Mouse (Mus musculus): ENCODE measurements around the gene Trafd1. TPM values are rescaled to one million over a fixed set of nuclear protein-coding genes. Genes with fewer than 3 reads are reported as not detected.
"Not testable (repeated sequence)": the region's sequence is repeated elsewhere in the genome, so short reads cannot be mapped to it uniquely, and the experiment has no call there.

The Trafd1 gene
- polyA plus RNA-seq, 1 experiment from 2014 or later = 119 TPM

GRCm38 (mm10) chr5:121339507-121340230 is 45.8 kb downstream of the Trafd1 start:
- Histone ChIP-seq H3K4me2 (no peak overlapping the region), H3K9ac (no peak overlapping the region), H3K4me1 (replicated peaks) (no peaks in the 10 kb centered on the region), H3K36me3 (peaks cover 98% of the 10 kb centered on the region), H3K27ac (replicated peaks) (no peak overlapping the region), H3K9me3 (no peaks in the 10 kb centered on the region), H3K4me3 (no peak overlapping the region), H3K27me3 (no peaks in the 10 kb centered on the region)
- 94% methylated on average over 7 of the region's 7 CpGs for WGBS
- no peak for ATAC-seq (ENCODE audit: low read depth)

- no peaks in the 10 kb centered on the region for H3K4me1 ChIP-seq (replicated peaks)
- H3K4me3 ChIP-seq = no peak overlapping the region
- no peak overlapping the region for H3K9ac ChIP-seq
- 89% methylated on average over 6 of the region's 6 CpGs for WGBS
- H3K4me2 ChIP-seq = no peak overlapping the region
- no peaks in the 10 kb centered on the region for H3K9me3 ChIP-seq
- no peak for ATAC-seq (ENCODE audit: low read depth)
- H3K36me3 ChIP-seq = peaks cover 98% of the 10 kb centered on the region
- H3K27ac ChIP-seq (replicated peaks) = no peak overlapping the region
- no peaks in the 10 kb centered on the region for H3K27me3 ChIP-seq
Measured at GRCm38 (mm10) chr5:121336776-121337175, 48.7 kb downstream of the Trafd1 start.

- ATAC-seq (ENCODE audit: low read depth) = no peak
- no peak overlapping the region for H3K4me2 ChIP-seq
- no peak overlapping the region for H3K4me3 ChIP-seq
- WGBS = 73% methylated on average over 3 of the region's 3 CpGs
- H3K4me1 ChIP-seq (replicated peaks) = no peaks in the 10 kb centered on the region
- no peaks in the 10 kb centered on the region for H3K27me3 ChIP-seq
- H3K9me3 ChIP-seq = no peaks in the 10 kb centered on the region
- no peak overlapping the region for H3K27ac ChIP-seq (replicated peaks)
- H3K9ac ChIP-seq = no peak overlapping the region
- H3K36me3 ChIP-seq = peaks cover 98% of the 10 kb centered on the region
Measured at GRCm38 (mm10) chr5:121336009-121336408, 49.4 kb downstream of the Trafd1 start.

- ATAC-seq (ENCODE audit: low read depth) = no peak
- no peaks in the 10 kb centered on the region for H3K27me3 ChIP-seq
- no peak overlapping the region for H3K9ac ChIP-seq
- 83% methylated on average over 4 of the region's 4 CpGs for WGBS
- H3K36me3 ChIP-seq = peaks cover 98% of the 10 kb centered on the region
- H3K4me3 ChIP-seq = no peak overlapping the region
- no peak overlapping the region for H3K27ac ChIP-seq (replicated peaks)
- H3K4me2 ChIP-seq = no peak overlapping the region
- no peaks in the 10 kb centered on the region for H3K4me1 ChIP-seq (replicated peaks)
- no peaks in the 10 kb centered on the region for H3K9me3 ChIP-seq
Measured at GRCm38 (mm10) chr5:121335426-121335825, 50.0 kb downstream of the Trafd1 start.

GRCm38 (mm10) chr5:121334454-121334853 is 51.0 kb downstream of the Trafd1 start:
- Histone ChIP-seq H3K4me1 (replicated peaks) (no peaks in the 10 kb centered on the region), H3K9me3 (no peaks in the 10 kb centered on the region), H3K9ac (no peak overlapping the region), H3K4me3 (no peak overlapping the region), H3K27ac (replicated peaks) (no peak overlapping the region), H3K27me3 (no peaks in the 10 kb centered on the region), H3K4me2 (no peak overlapping the region), H3K36me3 (peaks cover 94% of the 10 kb centered on the region)
- no peak for ATAC-seq (ENCODE audit: low read depth)
- 86% methylated on average over 5 of the region's 5 CpGs for WGBS

- no peak overlapping the region for H3K9ac ChIP-seq
- H3K27ac ChIP-seq (replicated peaks) = no peak overlapping the region
- H3K27me3 ChIP-seq = no peaks in the 10 kb centered on the region
- no peak for ATAC-seq (ENCODE audit: low read depth)
- peaks cover 94% of the 10 kb centered on the region for H3K36me3 ChIP-seq
- no peaks in the 10 kb centered on the region for H3K9me3 ChIP-seq
- H3K4me3 ChIP-seq = no peak overlapping the region
- no peak overlapping the region for H3K4me2 ChIP-seq
- 97% methylated on average over 9 of the region's 9 CpGs for WGBS
- H3K4me1 ChIP-seq (replicated peaks) = no peaks in the 10 kb centered on the region
Measured at GRCm38 (mm10) chr5:121333976-121334375, 51.5 kb downstream of the Trafd1 start.

- Histone ChIP-seq H3K4me1 (replicated peaks) (no peaks in the 10 kb centered on the region), H3K27ac (replicated peaks) (no peak overlapping the region), H3K9me3 (no peaks in the 10 kb centered on the region), H3K36me3 (peaks cover 89% of the 10 kb centered on the region), H3K4me2 (no peak overlapping the region), H3K9ac (no peak overlapping the region), H3K4me3 (no peak overlapping the region), H3K27me3 (no peaks in the 10 kb centered on the region)
- 95% methylated on average over 10 of the region's 10 CpGs for WGBS
- ATAC-seq (ENCODE audit: low read depth) = no peak
Measured at GRCm38 (mm10) chr5:121331731-121332130, 53.7 kb downstream of the Trafd1 start.

- Histone ChIP-seq H3K36me3 (peaks cover 89% of the 10 kb centered on the region), H3K9ac (peak overlapping the region; percentile 53; the same call in 1 of the 2 replicates), H3K4me2 (peak overlapping the region; percentile 41), H3K27ac (replicated peaks) (peak overlapping the region; percentile 67)
- H3K4me1 ChIP-seq (replicated peaks); H3K4me3 ChIP-seq; H3K9me3 ChIP-seq; H3K27me3 ChIP-seq: not testable (repeated sequence)
- ATAC-seq (ENCODE audit: low read depth) = peak; percentile 83
- WGBS = 76% methylated on average over 14 of the region's 19 CpGs
Measured at GRCm38 (mm10) chr5:121330154-121330816, 55.1 kb downstream of the Trafd1 start.

GRCm38 (mm10) chr5:121329333-121330058 is 55.9 kb downstream of the Trafd1 start:
- no peak for ATAC-seq (ENCODE audit: low read depth)
- Histone ChIP-seq H3K9ac (peak overlapping the region; percentile 53), H3K4me1 (replicated peaks) (no peaks in the 10 kb centered on the region), H3K4me2 (peak overlapping the region; percentile 41), H3K27ac (replicated peaks) (0 out of 2 replicates have a peak overlapping the region, but pooled peaks have one; percentile 28), H3K27me3 (no peaks in the 10 kb centered on the region), H3K9me3 (no peaks in the 10 kb centered on the region), H3K36me3 (peaks cover 89% of the 10 kb centered on the region), H3K4me3 (peak overlapping the region; percentile 20)
- WGBS = 85% methylated on average over 11 of the region's 11 CpGs

- Histone ChIP-seq H3K4me2 (no peak overlapping the region), H3K9me3 (no peaks in the 10 kb centered on the region), H3K9ac (no peak overlapping the region), H3K27ac (replicated peaks) (no peak overlapping the region), H3K36me3 (peaks cover 89% of the 10 kb centered on the region), H3K4me1 (replicated peaks) (no peaks in the 10 kb centered on the region), H3K4me3 (no peak overlapping the region), H3K27me3 (no peaks in the 10 kb centered on the region)
- ATAC-seq (ENCODE audit: low read depth) = no peak
- 51% methylated on average over 14 of the region's 14 CpGs for WGBS
Measured at GRCm38 (mm10) chr5:121326079-121326805, 59.2 kb downstream of the Trafd1 start.

All from neural tube, embryonic 13.5 days (tissue).